Mouse (Mus musculus) thymus, adult 2 months (tissue): ENCODE measurements around the gene Tubd1. TPM values are rescaled to one million over a fixed set of nuclear protein-coding genes. Genes with fewer than 3 reads are reported as not detected.

Experiments
- DNase-seq: peaks from one replicate; pipeline ENCODE4 v3.0.0; 2021
- H3K27ac ChIP-seq: fragments of 200-500 bp; 2 replicates; pipeline ENCODE4 v1.5.1; 2012; ENCODE audit warnings: low read length, control low read depth; ENCODE audit not compliant: control insufficient read depth, insufficient read depth
- H3K27me3 ChIP-seq: fragments of 200-500 bp; 2 replicates; pipeline ENCODE4 v1.6.1; 2012; ENCODE audit warnings: mild to moderate bottlenecking, low read length, moderate library complexity, mixed read lengths; ENCODE audit not compliant: control insufficient read depth, insufficient read depth
- H3K36me3 ChIP-seq: fragments of 200-500 bp; 2 replicates; pipeline ENCODE4 v1.6.1; 2012; ENCODE audit warnings: mild to moderate bottlenecking, low read length, moderate library complexity; ENCODE audit not compliant: control insufficient read depth, insufficient read depth
- H3K4me1 ChIP-seq: fragments of 200-500 bp; replicated peaks from 2 replicates; pipeline ENCODE4 v1.6.1; 2012; ENCODE audit warnings: low read length; ENCODE audit not compliant: control insufficient read depth, insufficient read depth
- H3K4me3 ChIP-seq: fragments of 200-500 bp; 2 replicates; pipeline ENCODE4 v1.5.1; 2012; ENCODE audit warnings: mild to moderate bottlenecking, low read length, control low read depth, moderate library complexity; ENCODE audit not compliant: control insufficient read depth, insufficient read depth
- CTCF ChIP-seq: fragments of 200-500 bp; IDR thresholded peaks from 2 replicates; pipeline ENCODE4 v1.5.1; 2012; ENCODE audit warnings: mild to moderate bottlenecking, control low read depth, low read length, moderate library complexity, borderline replicate concordance; ENCODE audit not compliant: control insufficient read depth, poor library complexity, insufficient read depth; ENCODE audit errors: extremely low read depth
- POLR2A ChIP-seq: fragments of 200-500 bp; IDR thresholded peaks from 2 replicates; pipeline ENCODE4 v1.6.1; 2012; ENCODE audit warnings: mild to moderate bottlenecking, low read length, control low read depth, moderate library complexity; ENCODE audit not compliant: control insufficient read depth, poor library complexity, insufficient read depth; ENCODE audit errors: extremely low read depth
- WGBS: fragments of 180-500 bp; shearing (Covaris S2); methylation state at CpG from one replicate; pipeline ENCODE4 v1.1.7; 2018; 5-methylcytosine and 5-hydroxymethylcytosine counted together
- polyA plus RNA-seq: library from polyadenylated mRNA; depleted of rRNA; stranded (reverse); fragments of >200 nt; gene quantifications from 2 replicates; pipeline ENCODE4 v1.2.3, GENCODE M21; 2012; rRNA removed

Tubd1 gene
- 5.7 and 5.9 TPM in 2 replicates for polyA plus RNA-seq

DNA sequence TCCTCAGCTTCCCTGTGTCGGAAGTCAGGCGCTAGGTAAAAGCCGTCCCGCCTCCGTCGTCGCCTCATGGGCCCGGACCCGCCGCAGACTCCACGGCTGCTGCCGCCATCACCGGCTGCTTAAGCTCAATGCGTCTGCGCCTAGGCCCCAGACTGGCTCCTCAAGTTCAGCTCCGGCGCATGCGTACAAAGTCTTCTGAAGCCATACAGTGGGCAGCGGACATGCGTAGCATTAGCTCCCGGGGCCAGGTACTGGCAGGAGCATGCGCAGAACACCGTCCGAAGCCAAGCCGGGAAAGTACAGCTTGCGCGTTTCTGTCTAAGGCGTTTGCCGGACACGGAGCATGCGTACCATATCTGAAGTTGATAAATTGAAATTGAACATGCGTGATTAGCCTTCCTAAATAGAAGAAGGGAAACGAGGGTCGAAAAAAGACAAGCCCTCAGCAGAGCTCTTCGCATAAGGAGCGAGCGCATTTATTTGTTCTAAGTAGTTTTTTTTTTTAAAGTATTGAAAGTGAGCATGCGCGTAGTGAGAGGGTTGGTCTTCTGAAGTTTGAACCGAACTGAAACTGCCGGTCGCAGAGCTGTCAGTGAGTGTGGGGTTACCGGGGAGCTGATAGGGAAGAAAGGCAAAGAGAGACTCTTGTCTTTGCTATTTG lies at the start of gene Tubd1, which contains the start of gene Rps6kb1:
Tubd1 (plus strand) TSS at position 353 of the 661 bp plus-strand sequence.
Rps6kb1 (minus strand) TSS at position 167 of the 661 bp plus-strand sequence.
- TF ChIP-seq POLR2A, result peak; percentile 94
- TF ChIP-seq CTCF, result peak; percentile 55; the same call in 1 of the 2 replicates
- DNase-seq, result peak; percentile 98
- Histone ChIP-seq H3K27me3 (no peaks in the 10 kb centered on the region), H3K36me3 (peaks cover 5% of the 10 kb centered on the region), H3K4me3 (peak within 1 kb of the TSS; percentile 61), H3K4me1 (peaks cover 7% of the 10 kb centered on the region), H3K27ac (peak within 1 kb of the TSS; percentile 57)
- WGBS, result under 1% methylated on average over 43 of the region's 43 CpGs

DNA sequence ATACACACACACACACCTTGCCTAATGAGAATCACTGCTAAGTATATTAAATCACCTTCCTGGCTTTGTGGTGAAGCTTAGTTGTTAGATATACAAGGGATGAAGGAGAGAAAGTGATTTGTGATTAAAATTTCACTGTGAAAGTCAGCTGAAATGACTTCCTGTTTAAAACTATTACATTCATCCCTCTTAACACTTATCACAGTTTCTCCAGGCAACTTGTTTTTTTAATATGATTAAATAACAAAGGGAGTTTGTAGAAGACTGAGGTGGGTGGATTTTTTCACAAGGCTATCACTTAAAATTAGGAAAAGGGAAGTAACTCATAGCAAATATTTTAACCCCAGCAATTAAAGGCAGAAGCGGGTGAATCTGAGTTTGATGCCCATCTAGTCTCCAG lies 47.4 kb upstream of the Tubd1 start:
- 95% methylated on average over 1 of the region's 1 CpGs for WGBS
- H3K36me3 ChIP-seq, result peaks cover 69% of the 10 kb centered on the region
- H3K27me3 ChIP-seq, result no peaks in the 10 kb centered on the region
- DNase-seq, result no peak
- H3K4me3 ChIP-seq, result no peak overlapping the region
- no peak for TF ChIP-seq CTCF
- no peak for TF ChIP-seq POLR2A
- H3K27ac ChIP-seq, result no peak overlapping the region
- no peaks in the 10 kb centered on the region for H3K4me1 ChIP-seq

DNA sequence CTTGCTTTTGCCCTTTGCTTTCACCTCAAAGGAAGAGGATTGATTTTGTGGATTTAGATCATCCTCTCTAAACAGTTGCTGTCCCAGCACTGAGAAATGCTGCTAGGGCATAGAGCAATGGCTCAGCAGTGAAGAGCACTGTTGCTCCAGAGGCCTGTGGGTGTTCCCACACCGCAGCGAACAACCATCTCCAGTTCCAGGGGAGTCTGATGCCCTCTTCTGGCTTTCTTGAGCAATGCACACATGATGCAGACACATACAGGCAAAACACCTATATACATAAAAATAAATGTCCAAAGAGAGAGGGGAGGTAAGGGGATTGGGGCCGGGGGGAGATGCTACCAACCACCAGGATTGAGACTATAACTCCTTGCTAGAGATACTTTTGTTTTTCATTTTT lies 46.9 kb upstream of the Tubd1 start:
- Histone ChIP-seq H3K4me1 (no peaks in the 10 kb centered on the region), H3K27ac (no peak overlapping the region), H3K36me3 (peaks cover 71% of the 10 kb centered on the region), H3K27me3 (no peaks in the 10 kb centered on the region), H3K4me3 (no peak overlapping the region)
- DNase-seq, result no peak
- 97% methylated on average over 3 of the region's 3 CpGs for WGBS
- TF ChIP-seq CTCF, result peak; percentile 24; the same call in 1 of the 2 replicates
- no peak for TF ChIP-seq POLR2A

DNA sequence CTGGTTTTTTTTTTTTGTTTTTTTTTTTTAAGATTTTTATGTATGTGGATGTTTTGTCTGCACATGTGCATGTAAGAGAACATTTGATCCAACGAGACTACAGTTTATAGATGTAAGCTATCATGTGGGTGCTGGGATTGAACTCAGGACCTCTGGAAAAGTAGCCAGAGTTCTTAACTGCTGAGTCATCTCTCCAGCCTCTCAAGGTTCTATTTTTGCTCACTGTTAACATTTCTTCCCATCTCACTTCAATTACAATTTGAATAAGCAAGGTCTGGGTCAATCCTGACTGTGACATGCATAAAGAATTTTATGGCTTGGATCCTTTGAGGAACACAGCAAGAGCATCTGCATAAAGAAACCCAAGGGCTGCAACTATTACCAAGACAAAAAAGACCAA lies 44.0 kb upstream of the Tubd1 start:
- H3K4me3 ChIP-seq, result no peak overlapping the region
- 93% methylated on average over 1 of the region's 1 CpGs for WGBS
- TF ChIP-seq POLR2A (no peak), CTCF (no peak)
- H3K4me1 ChIP-seq, result no peaks in the 10 kb centered on the region
- no peak overlapping the region for H3K27ac ChIP-seq
- H3K36me3 ChIP-seq, result peaks cover 67% of the 10 kb centered on the region
- no peak for DNase-seq
- no peaks in the 10 kb centered on the region for H3K27me3 ChIP-seq

DNA sequence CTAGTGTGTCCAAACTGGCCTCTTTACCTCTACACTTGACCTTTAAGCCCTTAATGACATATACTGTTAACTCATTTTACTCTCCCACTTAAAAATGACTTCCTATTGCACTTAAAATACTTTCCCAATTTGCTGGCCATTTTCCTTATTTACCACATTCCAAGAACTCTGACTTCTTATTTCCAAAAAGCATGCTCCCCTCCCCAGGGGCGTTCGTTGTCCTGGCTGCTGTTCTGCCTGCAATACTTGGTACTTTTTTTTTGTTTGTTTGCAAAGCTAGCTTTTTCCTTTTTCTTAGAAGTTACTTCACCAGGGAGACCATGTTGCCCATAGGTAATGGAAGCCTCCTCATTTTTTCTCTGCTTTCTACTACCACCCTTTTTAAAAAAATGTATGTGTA lies 41.7 kb upstream of the Tubd1 start:
- H3K36me3 ChIP-seq, result peaks cover 72% of the 10 kb centered on the region
- 93% methylated on average over 2 of the region's 2 CpGs for WGBS

DNA sequence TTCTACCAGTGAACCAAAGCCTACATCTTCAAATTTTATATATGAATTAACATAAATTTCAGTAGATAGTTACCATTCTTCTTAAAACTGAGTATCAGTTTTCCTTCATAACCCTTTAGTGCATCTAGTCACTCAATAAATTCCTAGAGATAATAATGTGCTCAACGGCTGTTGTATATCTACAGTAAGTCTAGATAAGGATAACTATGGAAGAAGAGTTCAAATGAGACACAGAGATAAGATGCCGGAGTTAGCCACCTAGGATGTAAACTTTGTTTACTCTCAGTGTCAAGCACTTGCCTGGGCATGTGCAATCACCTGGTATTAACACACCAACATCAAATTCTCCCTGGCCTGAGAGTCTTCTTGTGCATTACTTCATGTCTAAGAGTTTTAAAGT lies 37.5 kb upstream of the Tubd1 start:
- TF ChIP-seq CTCF (no peak), POLR2A (no peak)
- WGBS, result 96% methylated on average over 2 of the region's 2 CpGs
- H3K4me3 ChIP-seq, result no peak overlapping the region
- no peak overlapping the region for H3K27ac ChIP-seq
- no peaks in the 10 kb centered on the region for H3K4me1 ChIP-seq
- no peak for DNase-seq
- H3K36me3 ChIP-seq, result peaks cover 82% of the 10 kb centered on the region
- no peaks in the 10 kb centered on the region for H3K27me3 ChIP-seq

More for the DNA sequence above, 41.7 kb upstream of the Tubd1 start:
- no peak for DNase-seq
- H3K4me1 ChIP-seq, result no peaks in the 10 kb centered on the region
- TF ChIP-seq CTCF, result no peak
- no peak for TF ChIP-seq POLR2A
- H3K27me3 ChIP-seq, result no peaks in the 10 kb centered on the region
- H3K27ac ChIP-seq, result no peak overlapping the region
- no peak overlapping the region for H3K4me3 ChIP-seq
